ENCODE assay signal across 13 mouse cellular contexts in the genomic region with DNA sequence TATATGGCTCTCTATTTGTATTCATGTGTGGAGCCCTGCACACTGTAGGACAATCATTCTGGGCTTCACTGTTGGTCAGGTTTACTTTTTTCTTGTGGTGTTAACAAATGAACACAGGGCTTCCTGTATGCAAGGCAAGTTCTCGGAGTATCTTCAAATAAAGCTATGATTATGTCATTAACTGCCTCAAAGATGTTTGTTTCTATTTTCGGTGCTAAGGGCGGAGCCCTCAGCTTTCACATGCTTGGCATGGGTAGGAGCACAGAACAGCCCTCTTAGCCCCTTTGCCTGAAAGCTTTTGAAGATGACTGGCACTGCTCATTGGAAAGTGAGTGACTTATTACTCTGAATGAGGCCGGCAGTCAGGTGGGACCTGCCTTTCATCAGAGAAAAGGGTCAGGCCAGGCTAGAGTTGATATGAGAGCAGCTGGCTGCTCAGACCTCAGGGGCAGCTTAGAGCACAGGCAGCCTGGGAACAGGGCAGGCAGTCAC. TPM values are rescaled to one million over a fixed set of nuclear protein-coding genes. Genes with fewer than 3 reads are reported as not detected.
DNase-seq lines count a peak whose midpoint lies in the region.
"Had no signal": no experiment of that assay in that cellular context is flagged by ENCODE, and none has a peak within 500 bp of the region (broad histone marks: within the 10 kb centered on the region; RNA-seq: fewer than 3 reads in every experiment).

No protein-coding gene starts in this region.

- intact Hi-C loops in heart, postnatal 14 days (cut with DNase I), result no loop called here
- intact Hi-C loops in left cerebral cortex, postnatal 4 days (cut with DNase I), result no loop called here

- peak; percentile 34 for DNase-seq in CD4-positive helper T cell, adult 2 months (ENCODE audit: low read depth, low spot score)
- peak; percentile 14 to 36 for DNase-seq in CD8-positive naive resting alpha-beta T cell, adult 2 months (ENCODE audit: low read depth in 2 of 2, low spot score in 2 of 2)
- peak; percentile 9 to 25 for DNase-seq in heart, postnatal 14 days
- DNase-seq in lung, postnatal 36 days, result peak; percentile 69
- DNase-seq in layer of hippocampus, postnatal 25 days (ENCODE audit: extremely low spot score in 1 of 2, low spot score in 1 of 2), result no peak
- DNase-seq in right cerebral cortex, postnatal 36 days (ENCODE audit: low spot score in 2 of 2), result no peak
- no peak for DNase-seq in cerebellum, postnatal 14 days
- DNase-seq in left cerebral cortex, postnatal 4 days, result no peak
- DNase-seq: adrenal gland, adult 8-10 months; cerebellum, adult 11 months; gastrocnemius, postnatal 25 days; kidney, adult 9 months; layer of hippocampus, adult 9-11 months had no signal

RNA-seq across cellular contexts. Expression of a gene that starts 44.7 kb away (rescaled TPM):
- 10 to 100 TPM; 20.7 to 21.5 TPM for total RNA-seq in heart, postnatal 14 days (2021)
- 10 to 100 TPM; 79.3 to 83.6 TPM for total RNA-seq in layer of hippocampus, postnatal 25 days (2021)
- total RNA-seq in left cerebral cortex, postnatal 4 days (2021), result 10 to 100 TPM; 85.9 to 93.8 TPM

Comparison
In these comparisons a context has a peak if more than half of its experiments do, and no peak if none do; other contexts are left out.
1. DNase-seq: peak in CD4-positive helper T cell, adult 2 months (single experiment), CD8-positive naive resting alpha-beta T cell, adult 2 months (2 of 2), heart, postnatal 14 days (2 of 2) and lung, postnatal 36 days (single experiment); none in layer of hippocampus, postnatal 25 days (0 of 2), right cerebral cortex, postnatal 36 days (0 of 2), cerebellum, postnatal 14 days (0 of 2) and left cerebral cortex, postnatal 4 days (single experiment).